Mouse (Mus musculus): ENCODE measurements at regions not wholly inside any gene's neighbourhood (a gene's known extent, or its start where the extent isn't known, plus 50 kb on each side); places are given as distances from the start of the nearest gene placed in this dataset.

- Histone ChIP-seq H3K27ac (ENCODE audit: low read length) (no peak overlapping the region), H3K9ac (ENCODE audit: low read length) (no peak overlapping the region), H3K36me3 (ENCODE audit: control insufficient read depth, insufficient read depth, low read length) (no peaks in the 10 kb centered on the region), H3K4me3 (ENCODE audit: low read length) (no peak overlapping the region), H3K27me3 (ENCODE audit: control insufficient read depth, insufficient read depth, low read depth, low read length) (no peaks in the 10 kb centered on the region), H3K9me3 (ENCODE audit: control insufficient read depth, low read length) (no peaks in the 10 kb centered on the region), H3K4me1 (replicated peaks; ENCODE audit: control insufficient read depth, insufficient read depth, low read length) (no peaks in the 10 kb centered on the region), H3K4me2 (ENCODE audit: low read depth, low read length) (no peak overlapping the region)
- no peak for ATAC-seq (ENCODE audit: low read depth)
- 43% methylated on average over 4 of the region's 4 CpGs for WGBS
Observed at GRCm38 (mm10) chr10:98231705-98232235, 505.2 kb upstream of the C030005K15Rik start.

DNA sequence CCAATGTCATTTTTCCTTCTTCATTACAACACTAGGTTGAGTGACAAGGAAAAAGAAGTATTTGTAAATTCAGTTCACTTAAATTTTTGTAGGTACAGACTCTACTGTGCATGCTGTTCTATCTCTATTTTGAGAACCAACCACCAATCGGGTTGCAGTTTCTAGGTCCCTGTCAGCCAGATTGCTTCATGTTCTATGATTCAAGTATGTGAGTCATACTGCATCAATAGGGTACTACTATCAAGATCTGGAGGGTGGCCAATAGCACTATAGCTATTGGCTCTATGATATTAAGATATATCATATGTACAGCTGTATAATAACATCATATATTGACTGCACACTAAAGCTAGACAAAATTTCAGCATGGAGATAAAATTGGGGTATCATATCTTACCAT, 521.8 kb upstream of the C030005K15Rik start:
- H3K27ac ChIP-seq (ENCODE audit: low read length) = no peak overlapping the region
- no peaks in the 10 kb centered on the region for H3K4me1 ChIP-seq (replicated peaks; ENCODE audit: control insufficient read depth, insufficient read depth, low read length)
- no peak for ATAC-seq (ENCODE audit: low read depth)
- H3K9ac ChIP-seq (ENCODE audit: low read length) = no peak overlapping the region
- WGBS = 79% methylated on average over 1 of the region's 1 CpGs
- H3K4me3 ChIP-seq (ENCODE audit: low read length) = no peak overlapping the region
- H3K4me2 ChIP-seq (ENCODE audit: low read depth, low read length) = no peak overlapping the region
- no peaks in the 10 kb centered on the region for H3K9me3 ChIP-seq (ENCODE audit: control insufficient read depth, low read length)
- H3K36me3 ChIP-seq (ENCODE audit: control insufficient read depth, insufficient read depth, low read length) = no peaks in the 10 kb centered on the region
- no peaks in the 10 kb centered on the region for H3K27me3 ChIP-seq (ENCODE audit: control insufficient read depth, insufficient read depth, low read depth, low read length)

DNA sequence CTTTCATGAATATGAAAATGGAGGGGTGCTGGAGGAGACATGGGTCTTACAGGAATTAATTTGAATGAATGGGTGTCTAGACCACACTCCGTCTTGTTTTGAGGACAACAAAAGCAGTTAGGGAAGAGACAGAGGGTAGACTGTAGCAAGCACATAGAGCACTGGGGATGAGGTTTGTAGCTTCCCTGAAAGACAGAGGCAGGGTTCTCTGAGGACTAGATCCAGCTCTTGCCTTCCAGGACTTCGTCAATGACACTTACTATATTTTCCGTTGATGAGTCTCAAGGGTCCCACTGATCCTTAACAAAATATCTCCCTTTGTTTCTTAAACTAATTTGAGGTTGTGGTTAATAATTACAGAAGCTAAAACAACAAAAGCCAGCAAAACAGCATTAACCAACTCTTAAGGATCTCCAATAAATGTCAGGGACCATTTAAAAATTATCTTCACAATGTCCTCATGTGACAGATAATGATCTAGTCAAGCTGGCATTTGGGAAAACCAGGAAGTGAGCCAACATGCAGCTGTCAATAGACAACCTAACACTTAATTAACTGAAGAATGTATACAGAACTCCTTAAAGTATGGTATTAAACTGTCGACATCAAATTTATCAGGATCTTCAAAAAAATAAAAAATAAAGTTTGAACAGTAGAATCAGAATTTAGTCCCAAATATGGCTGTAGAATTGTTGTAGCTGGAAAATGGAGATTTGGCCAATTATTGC, 531.6 kb upstream of the C030005K15Rik start:
- peak; percentile 96 for ATAC-seq (ENCODE audit: low read depth)

DNA sequence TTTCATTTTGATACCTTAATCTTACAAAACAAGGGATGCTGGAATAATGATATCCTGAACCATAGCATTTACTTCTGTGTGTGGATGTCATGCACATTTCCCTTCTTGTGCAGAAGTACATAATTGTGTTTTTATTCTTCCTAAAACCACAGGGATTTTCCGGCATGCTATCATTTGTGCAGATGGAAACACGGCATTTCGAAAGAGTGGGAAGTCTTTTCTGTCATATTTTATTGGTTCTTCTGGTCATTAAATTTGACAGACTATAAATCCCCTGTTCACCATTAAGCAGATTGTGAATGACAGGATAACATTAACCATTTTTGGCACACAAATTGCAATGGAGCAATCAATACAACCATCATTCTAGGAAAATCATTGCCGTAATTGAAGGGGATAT, 532.7 kb upstream of the C030005K15Rik start:
- Histone ChIP-seq H3K9ac (ENCODE audit: low read length) (no peak overlapping the region), H3K4me2 (ENCODE audit: low read depth, low read length) (no peak overlapping the region), H3K27me3 (ENCODE audit: control insufficient read depth, insufficient read depth, low read depth, low read length) (no peaks in the 10 kb centered on the region), H3K9me3 (ENCODE audit: control insufficient read depth, low read length) (peaks cover 3% of the 10 kb centered on the region; the same call in 1 of the 2 replicates), H3K4me1 (replicated peaks; ENCODE audit: control insufficient read depth, insufficient read depth, low read length) (no peaks in the 10 kb centered on the region), H3K4me3 (ENCODE audit: low read length) (no peak overlapping the region), H3K36me3 (ENCODE audit: control insufficient read depth, insufficient read depth, low read length) (no peaks in the 10 kb centered on the region), H3K27ac (ENCODE audit: low read length) (no peak overlapping the region)
- ATAC-seq (ENCODE audit: low read depth) = no peak
- 80% methylated on average over 4 of the region's 4 CpGs for WGBS

More for the DNA sequence above, 531.6 kb upstream of the C030005K15Rik start:
- Histone ChIP-seq H3K36me3 (ENCODE audit: control insufficient read depth, insufficient read depth, low read length) (no peaks in the 10 kb centered on the region), H3K4me1 (replicated peaks; ENCODE audit: control insufficient read depth, insufficient read depth, low read length) (no peaks in the 10 kb centered on the region), H3K4me3 (ENCODE audit: low read length) (no peak overlapping the region), H3K27me3 (ENCODE audit: control insufficient read depth, insufficient read depth, low read depth, low read length) (no peaks in the 10 kb centered on the region), H3K27ac (ENCODE audit: low read length) (peak overlapping the region; percentile 43), H3K9me3 (ENCODE audit: control insufficient read depth, low read length) (peaks cover 3% of the 10 kb centered on the region; the same call in 1 of the 2 replicates), H3K9ac (ENCODE audit: low read length) (no peak overlapping the region), H3K4me2 (ENCODE audit: low read depth, low read length) (no peak overlapping the region)
- 40% methylated on average over 4 of the region's 4 CpGs for WGBS

DNA sequence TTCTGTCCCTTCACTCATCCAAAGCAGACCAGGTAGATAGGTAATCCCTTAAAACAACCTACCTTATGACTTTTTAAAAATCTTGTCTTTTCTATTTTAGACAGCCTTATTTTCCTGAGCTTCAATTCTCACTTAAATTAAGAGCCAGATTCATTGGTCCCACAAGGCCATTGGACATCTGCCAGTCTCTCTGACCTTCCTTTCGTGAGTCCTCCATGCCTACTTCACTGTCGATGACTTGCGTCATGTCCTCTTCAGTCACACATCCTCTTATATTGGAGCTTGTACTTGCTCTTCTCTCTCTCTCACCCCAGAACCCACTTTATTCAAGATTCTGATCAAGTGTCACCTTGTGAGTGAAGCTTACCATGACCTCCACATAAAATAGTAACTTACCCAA, 542.0 kb upstream of the C030005K15Rik start:
- WGBS = 69% methylated on average over 3 of the region's 3 CpGs
- no peaks in the 10 kb centered on the region for H3K27me3 ChIP-seq (ENCODE audit: control insufficient read depth, insufficient read depth, low read depth, low read length)
- H3K4me1 ChIP-seq (replicated peaks; ENCODE audit: control insufficient read depth, insufficient read depth, low read length) = no peaks in the 10 kb centered on the region
- ATAC-seq (ENCODE audit: low read depth) = no peak
- H3K4me3 ChIP-seq (ENCODE audit: low read length) = no peak overlapping the region
- H3K9me3 ChIP-seq (ENCODE audit: control insufficient read depth, low read length) = no peaks in the 10 kb centered on the region
- no peaks in the 10 kb centered on the region for H3K36me3 ChIP-seq (ENCODE audit: control insufficient read depth, insufficient read depth, low read length)
- no peak overlapping the region for H3K27ac ChIP-seq (ENCODE audit: low read length)
- no peak overlapping the region for H3K9ac ChIP-seq (ENCODE audit: low read length)
- H3K4me2 ChIP-seq (ENCODE audit: low read depth, low read length) = no peak overlapping the region

DNA sequence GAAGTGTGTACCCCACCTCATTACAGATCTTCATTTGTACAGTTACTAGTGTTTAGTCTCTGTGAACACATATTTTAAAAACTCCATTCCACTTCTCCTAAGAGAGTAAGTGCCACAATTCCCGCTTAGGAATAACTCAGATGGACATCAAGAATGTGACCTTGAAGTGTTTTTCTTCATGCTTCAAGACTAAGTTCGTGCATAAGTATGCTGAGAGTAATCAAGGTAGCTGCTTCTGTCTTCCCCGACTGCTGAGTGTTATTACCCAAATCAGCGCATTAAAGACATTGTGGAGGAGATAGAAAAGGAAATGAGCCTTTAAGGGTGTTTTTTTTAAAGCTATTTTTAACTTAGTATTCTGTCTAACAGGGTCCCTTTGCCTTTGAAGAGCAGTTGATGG, 565.1 kb upstream of the C030005K15Rik start:
- 23% methylated on average over 4 of the region's 4 CpGs for WGBS
- Histone ChIP-seq H3K9ac (ENCODE audit: low read length) (no peak overlapping the region), H3K4me3 (ENCODE audit: low read length) (no peak overlapping the region), H3K9me3 (ENCODE audit: control insufficient read depth, low read length) (no peaks in the 10 kb centered on the region), H3K27me3 (ENCODE audit: control insufficient read depth, insufficient read depth, low read depth, low read length) (no peaks in the 10 kb centered on the region), H3K4me1 (replicated peaks; ENCODE audit: control insufficient read depth, insufficient read depth, low read length) (peaks cover 6% of the 10 kb centered on the region), H3K4me2 (ENCODE audit: low read depth, low read length) (no peak overlapping the region), H3K27ac (ENCODE audit: low read length) (peak overlapping the region; percentile 70), H3K36me3 (ENCODE audit: control insufficient read depth, insufficient read depth, low read length) (no peaks in the 10 kb centered on the region)
- peak; percentile 54 for ATAC-seq (ENCODE audit: low read depth)

DNA sequence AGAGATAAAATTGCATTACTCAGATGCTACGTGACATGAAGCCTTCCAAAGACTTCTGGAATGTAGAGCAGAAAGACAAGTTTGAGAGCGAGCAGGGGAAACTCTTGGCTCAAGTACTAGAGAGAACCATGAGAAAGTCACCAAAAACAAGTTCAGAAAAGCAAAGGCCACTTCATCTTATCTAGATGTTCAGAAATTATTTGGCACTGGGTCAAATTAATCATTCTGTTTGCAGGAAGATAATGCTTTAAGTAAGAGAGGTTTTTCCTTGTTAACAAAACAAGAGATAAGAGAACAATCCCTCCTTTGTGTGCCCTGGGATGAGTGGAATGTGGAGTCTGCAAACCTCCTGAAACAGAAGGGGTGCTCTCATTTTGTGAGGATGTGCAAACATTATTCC, 565.6 kb upstream of the C030005K15Rik start:
- WGBS = 11% methylated on average over 2 of the region's 2 CpGs
- Histone ChIP-seq H3K4me1 (replicated peaks; ENCODE audit: control insufficient read depth, insufficient read depth, low read length) (peaks cover 6% of the 10 kb centered on the region), H3K9me3 (ENCODE audit: control insufficient read depth, low read length) (no peaks in the 10 kb centered on the region), H3K9ac (ENCODE audit: low read length) (no peak overlapping the region), H3K27ac (ENCODE audit: low read length) (peak overlapping the region; percentile 80), H3K4me2 (ENCODE audit: low read depth, low read length) (no peak overlapping the region), H3K4me3 (ENCODE audit: low read length) (no peak overlapping the region), H3K27me3 (ENCODE audit: control insufficient read depth, insufficient read depth, low read depth, low read length) (no peaks in the 10 kb centered on the region), H3K36me3 (ENCODE audit: control insufficient read depth, insufficient read depth, low read length) (no peaks in the 10 kb centered on the region)
- ATAC-seq (ENCODE audit: low read depth) = peak; percentile 94

DNA sequence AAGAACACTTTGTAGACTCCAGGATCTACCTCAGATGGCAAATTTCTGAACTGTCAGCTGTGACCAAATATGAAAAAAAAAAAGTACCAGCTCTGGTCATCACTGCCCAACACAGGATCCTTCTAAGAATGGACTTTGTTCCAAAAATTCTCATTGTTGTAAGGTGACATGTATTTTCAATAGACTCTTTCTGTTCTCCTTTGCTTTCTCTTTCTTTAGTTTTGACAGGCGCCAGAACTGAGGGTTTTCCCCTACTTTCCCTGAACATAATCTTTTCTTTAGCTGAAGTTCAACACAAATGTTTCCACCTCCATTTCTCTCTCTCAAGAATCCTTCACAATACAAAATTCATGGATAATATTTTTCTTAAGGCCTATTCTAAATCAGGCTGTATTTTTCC, 579.1 kb upstream of the C030005K15Rik start:
- Histone ChIP-seq H3K27ac (ENCODE audit: low read length) (no peak overlapping the region), H3K4me3 (ENCODE audit: low read length) (no peak overlapping the region), H3K4me1 (replicated peaks; ENCODE audit: control insufficient read depth, insufficient read depth, low read length) (no peaks in the 10 kb centered on the region), H3K9me3 (ENCODE audit: control insufficient read depth, low read length) (no peaks in the 10 kb centered on the region), H3K4me2 (ENCODE audit: low read depth, low read length) (no peak overlapping the region), H3K36me3 (ENCODE audit: control insufficient read depth, insufficient read depth, low read length) (no peaks in the 10 kb centered on the region), H3K27me3 (ENCODE audit: control insufficient read depth, insufficient read depth, low read depth, low read length) (no peaks in the 10 kb centered on the region), H3K9ac (ENCODE audit: low read length) (no peak overlapping the region)
- no peak for ATAC-seq (ENCODE audit: low read depth)
- 96% methylated on average over 1 of the region's 1 CpGs for WGBS

DNA sequence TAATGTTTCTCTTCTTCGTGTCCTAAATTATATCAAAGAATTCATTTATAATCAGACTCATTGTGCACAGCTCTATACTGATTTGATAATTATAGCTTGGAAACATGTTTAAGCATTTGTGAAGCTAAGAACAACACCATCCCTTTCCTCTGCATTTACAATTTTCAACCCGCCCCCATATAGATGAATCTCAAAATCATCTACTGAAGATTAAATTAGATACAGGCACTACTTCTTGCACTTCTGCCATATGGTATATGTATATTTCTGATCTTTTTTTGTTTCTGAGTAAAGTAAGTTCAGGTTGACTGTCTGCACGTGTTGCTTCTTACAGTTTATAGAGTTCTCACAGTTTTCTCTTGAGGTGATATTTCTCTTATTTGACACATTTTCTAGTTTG, 583.1 kb upstream of the C030005K15Rik start:
- no peak for ATAC-seq (ENCODE audit: low read depth)
- Histone ChIP-seq H3K4me1 (replicated peaks; ENCODE audit: control insufficient read depth, insufficient read depth, low read length) (no peaks in the 10 kb centered on the region), H3K27me3 (ENCODE audit: control insufficient read depth, insufficient read depth, low read depth, low read length) (no peaks in the 10 kb centered on the region; the same call in 1 of the 2 replicates), H3K27ac (ENCODE audit: low read length) (no peak overlapping the region), H3K9me3 (ENCODE audit: control insufficient read depth, low read length) (no peaks in the 10 kb centered on the region), H3K36me3 (ENCODE audit: control insufficient read depth, insufficient read depth, low read length) (no peaks in the 10 kb centered on the region), H3K4me3 (ENCODE audit: low read length) (no peak overlapping the region), H3K9ac (ENCODE audit: low read length) (no peak overlapping the region), H3K4me2 (ENCODE audit: low read depth, low read length) (no peak overlapping the region)
- WGBS = 79% methylated on average over 3 of the region's 3 CpGs
